Mouse (Mus musculus) stomach, embryonic 16.5 days (tissue): ENCODE data around the gene Slc35f1. TPM values are rescaled to one million over a fixed set of nuclear protein-coding genes. Genes with fewer than 3 reads are reported as not detected.

Experiments
- ATAC-seq: fragments of 200-750 bp; cut with Nextera tagmentation; 2 replicates; pipeline ENCODE4 v1.8.0; 2017; ENCODE audit warnings: moderate number of reproducible peaks, moderate TSS enrichment; ENCODE audit not compliant: insufficient read depth, low FRiP score
- H3K27ac ChIP-seq: fragments of 300-500 bp; sonication (generic); 2 replicates; pipeline ENCODE4 v1.5.1; 2014; ENCODE audit warnings: low read length
- H3K27me3 ChIP-seq: fragments of 300-500 bp; sonication (generic); 2 replicates; pipeline ENCODE4 v1.6.1; 2014; ENCODE audit warnings: low read length, control low read depth, mixed read lengths; ENCODE audit not compliant: control insufficient read depth, insufficient read depth
- H3K36me3 ChIP-seq: fragments of 300-500 bp; sonication (generic); 2 replicates; pipeline ENCODE4 v1.6.1; 2014; ENCODE audit warnings: low read length; ENCODE audit not compliant: control insufficient read depth, insufficient read depth
- H3K4me1 ChIP-seq: fragments of 300-500 bp; sonication (generic); 2 replicates; pipeline ENCODE4 v1.6.1; 2014; ENCODE audit warnings: low read length, control low read depth, mixed read lengths; ENCODE audit not compliant: control insufficient read depth, insufficient read depth
- H3K4me2 ChIP-seq: fragments of 300-500 bp; sonication (generic); 2 replicates; pipeline ENCODE4 v1.6.1; 2014; ENCODE audit warnings: low read depth, low read length, mixed read lengths
- H3K4me3 ChIP-seq: fragments of 300-500 bp; sonication (generic); replicated peaks from 2 replicates; pipeline ENCODE4 v1.5.1; 2014; ENCODE audit warnings: mild to moderate bottlenecking, low read length
- H3K9ac ChIP-seq: fragments of 300-500 bp; sonication (generic); 2 replicates; pipeline ENCODE4 v1.6.1; 2014; ENCODE audit warnings: low read length
- H3K9me3 ChIP-seq: fragments of 300-500 bp; sonication (generic); replicated peaks from 2 replicates; pipeline ENCODE4 v1.6.1; 2016; ENCODE audit warnings: low read length, control low read depth; ENCODE audit not compliant: control insufficient read depth
- WGBS: fragments of 180-500 bp; shearing (Covaris S2); extraction: QIAGEN DNeasy Blood & Tissue Kit; methylation state at CpG from one replicate; pipeline ENCODE4 v1.1.7; 2014; 5-methylcytosine and 5-hydroxymethylcytosine counted together
- polyA plus RNA-seq: library from polyadenylated mRNA; unstranded; fragments of >200 nt; fragmentation: Nextera tagmentation; extraction: Ambion mirVana; gene quantifications from 2 replicates; pipeline ENCODE4 v1.2.1, GENCODE M21; 2015

Slc35f1 gene
- polyA plus RNA-seq, 1 experiment from 2014 or later = 2.6 TPM

- Histone ChIP-seq H3K4me1 (no peaks in the 10 kb centered on the region), H3K27me3 (no peaks in the 10 kb centered on the region), H3K27ac (no peak overlapping the region), H3K4me3 (no peak overlapping the region), H3K9me3 (no peaks in the 10 kb centered on the region), H3K4me2 (no peak overlapping the region), H3K9ac (no peak overlapping the region), H3K36me3 (no peaks in the 10 kb centered on the region)
- 68% methylated on average over 1 of the region's 1 CpGs for WGBS
- no peak for ATAC-seq
These were observed 397.5 kb downstream of the Slc35f1 start for GRCm38 (mm10) chr10:53087811-53088210.

- Histone ChIP-seq H3K9ac (no peak overlapping the region), H3K36me3 (no peaks in the 10 kb centered on the region), H3K4me1 (no peaks in the 10 kb centered on the region), H3K4me3 (no peak overlapping the region), H3K27me3 (no peaks in the 10 kb centered on the region), H3K27ac (no peak overlapping the region), H3K9me3 (no peaks in the 10 kb centered on the region), H3K4me2 (no peak overlapping the region)
- no peak for ATAC-seq
- 66% methylated on average over 4 of the region's 4 CpGs for WGBS
These were observed 401.2 kb downstream of the Slc35f1 start for GRCm38 (mm10) chr10:53091525-53091924.

- 42% methylated on average over 3 of the region's 3 CpGs for WGBS
- no peak overlapping the region for H3K4me2 ChIP-seq
- no peaks in the 10 kb centered on the region for H3K36me3 ChIP-seq
- ATAC-seq = no peak
- H3K27me3 ChIP-seq = no peaks in the 10 kb centered on the region
- no peak overlapping the region for H3K27ac ChIP-seq
- no peaks in the 10 kb centered on the region for H3K9me3 ChIP-seq
- no peak overlapping the region for H3K4me3 ChIP-seq
- no peak overlapping the region for H3K9ac ChIP-seq
- no peaks in the 10 kb centered on the region for H3K4me1 ChIP-seq
These were observed 406.1 kb downstream of the Slc35f1 start for GRCm38 (mm10) chr10:53096446-53096845.

DNA sequence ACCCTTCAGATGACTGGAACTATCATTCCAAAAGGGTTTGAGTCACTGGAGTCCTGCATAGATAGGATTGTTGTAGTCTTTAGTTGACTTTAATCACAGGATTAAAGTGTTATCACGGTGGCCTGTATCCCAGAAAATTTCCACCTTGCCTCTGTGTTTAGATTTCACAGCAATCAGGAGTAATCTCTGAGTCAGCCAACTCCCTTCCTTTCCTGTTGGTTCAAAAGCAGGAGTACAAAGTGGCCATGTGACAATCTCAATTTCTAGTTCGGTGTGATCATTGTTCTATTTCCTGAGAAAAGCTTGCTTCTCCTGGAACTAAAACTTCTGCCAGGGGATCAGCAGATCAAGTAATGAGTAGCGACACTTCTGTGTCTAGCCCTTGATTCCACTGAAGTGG, 410.5 kb downstream of the Slc35f1 start:
- ATAC-seq = no peak
- Histone ChIP-seq H3K9ac (no peak overlapping the region), H3K36me3 (no peaks in the 10 kb centered on the region), H3K27ac (no peak overlapping the region), H3K4me2 (no peak overlapping the region), H3K4me3 (no peak overlapping the region), H3K27me3 (no peaks in the 10 kb centered on the region), H3K9me3 (no peaks in the 10 kb centered on the region), H3K4me1 (no peaks in the 10 kb centered on the region)
- WGBS = 63% methylated on average over 3 of the region's 3 CpGs

DNA sequence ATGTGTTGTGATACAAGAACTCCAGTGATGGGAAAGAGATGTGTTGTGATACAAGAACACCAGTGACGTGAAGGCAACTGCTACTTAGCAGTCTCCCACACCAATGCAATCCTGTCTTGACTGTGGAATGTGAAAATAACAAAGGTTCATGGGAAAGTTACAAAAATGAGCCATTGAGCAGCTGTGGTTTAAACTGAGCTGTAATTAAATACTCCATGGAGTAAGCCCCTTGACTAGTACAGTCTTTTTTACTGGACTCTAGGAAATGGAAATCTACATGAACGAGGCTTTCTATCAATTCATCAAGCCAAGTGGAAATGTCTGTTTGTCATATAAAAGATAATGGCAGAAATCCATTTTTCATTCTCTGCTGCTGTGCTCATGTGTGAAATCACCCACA, 411.1 kb downstream of the Slc35f1 start:
- WGBS = 65% methylated on average over 2 of the region's 2 CpGs
- no peak for ATAC-seq

GRCm38 (mm10) chr10:53102423-53102822, 412.1 kb downstream of the Slc35f1 start:
- Histone ChIP-seq H3K27me3 (no peaks in the 10 kb centered on the region), H3K4me3 (no peak overlapping the region)
- WGBS = 84% methylated on average over 2 of the region's 2 CpGs

More for the DNA sequence above, 411.1 kb downstream of the Slc35f1 start:
- Histone ChIP-seq H3K27me3 (no peaks in the 10 kb centered on the region), H3K36me3 (no peaks in the 10 kb centered on the region), H3K9ac (no peak overlapping the region), H3K9me3 (no peaks in the 10 kb centered on the region), H3K4me2 (no peak overlapping the region), H3K4me1 (no peaks in the 10 kb centered on the region), H3K27ac (no peak overlapping the region), H3K4me3 (no peak overlapping the region)

GRCm38 (mm10) chr10:53115028-53115427, 424.7 kb downstream of the Slc35f1 start:
- no peak for ATAC-seq
- Histone ChIP-seq H3K4me1 (no peaks in the 10 kb centered on the region), H3K4me2 (no peak overlapping the region), H3K4me3 (no peak overlapping the region), H3K27ac (no peak overlapping the region), H3K9ac (no peak overlapping the region), H3K27me3 (no peaks in the 10 kb centered on the region), H3K9me3 (no peaks in the 10 kb centered on the region), H3K36me3 (no peaks in the 10 kb centered on the region)
- 22% methylated on average over 3 of the region's 3 CpGs for WGBS

More at GRCm38 (mm10) chr10:53102423-53102822, 412.1 kb downstream of the Slc35f1 start:
- Histone ChIP-seq H3K4me1 (no peaks in the 10 kb centered on the region), H3K4me2 (no peak overlapping the region), H3K36me3 (no peaks in the 10 kb centered on the region), H3K9ac (no peak overlapping the region), H3K27ac (no peak overlapping the region), H3K9me3 (no peaks in the 10 kb centered on the region)
- no peak for ATAC-seq

GRCm38 (mm10) chr10:53115673-53116398, 425.5 kb downstream of the Slc35f1 start:
- no peak for ATAC-seq

GRCm38 (mm10) chr10:53120608-53121007, 430.3 kb downstream of the Slc35f1 start:
- Histone ChIP-seq H3K9me3 (no peaks in the 10 kb centered on the region), H3K27ac (no peak overlapping the region), H3K9ac (no peak overlapping the region), H3K36me3 (no peaks in the 10 kb centered on the region), H3K27me3 (no peaks in the 10 kb centered on the region), H3K4me2 (no peak overlapping the region), H3K4me3 (no peak overlapping the region), H3K4me1 (no peaks in the 10 kb centered on the region)
- ATAC-seq = no peak
- WGBS = 93% methylated on average over 2 of the region's 2 CpGs

More at GRCm38 (mm10) chr10:53115673-53116398, 425.5 kb downstream of the Slc35f1 start:
- no peaks in the 10 kb centered on the region for H3K9me3 ChIP-seq
- H3K27ac ChIP-seq = no peak overlapping the region
- no peaks in the 10 kb centered on the region for H3K4me1 ChIP-seq
- H3K27me3 ChIP-seq = no peaks in the 10 kb centered on the region
- H3K36me3 ChIP-seq = no peaks in the 10 kb centered on the region
- no peak overlapping the region for H3K4me2 ChIP-seq
- H3K4me3 ChIP-seq = no peak overlapping the region
- no peak overlapping the region for H3K9ac ChIP-seq
- 64% methylated on average over 7 of the region's 7 CpGs for WGBS
